Mouse (Mus musculus): ENCODE results near the gene Adamts5. TPM values are rescaled to one million over a fixed set of nuclear protein-coding genes. Genes with fewer than 3 reads are reported as not detected.

Adamts5 gene
- polyA plus RNA-seq, 1 experiment from 2014 or later = 1.9 TPM

DNA sequence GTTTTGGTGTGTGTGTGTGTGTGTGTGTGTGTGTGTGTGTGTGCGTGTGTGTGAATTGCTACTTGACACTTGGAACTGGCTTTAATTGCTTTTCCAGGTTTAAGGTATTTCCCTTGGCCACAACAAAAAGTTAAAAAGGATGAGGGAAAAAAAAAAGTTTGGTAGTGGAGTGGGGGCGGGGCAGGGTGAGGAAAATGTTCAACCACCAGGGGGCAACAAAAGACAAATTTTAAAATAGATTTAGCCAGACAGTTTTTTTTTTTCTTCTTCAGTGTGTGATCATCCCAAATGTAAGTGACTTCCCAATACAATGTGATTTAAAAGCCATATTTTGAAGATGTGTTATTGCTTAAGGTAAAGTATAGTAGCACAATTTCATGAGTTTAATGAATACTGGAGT lies 94.0 kb downstream of the Adamts5 start:
- WGBS = 4% methylated on average over 2 of the region's 2 CpGs
- H3K4me2 ChIP-seq (replicated peaks) = no peak overlapping the region
- no peak for ATAC-seq (replicated peaks)

DNA sequence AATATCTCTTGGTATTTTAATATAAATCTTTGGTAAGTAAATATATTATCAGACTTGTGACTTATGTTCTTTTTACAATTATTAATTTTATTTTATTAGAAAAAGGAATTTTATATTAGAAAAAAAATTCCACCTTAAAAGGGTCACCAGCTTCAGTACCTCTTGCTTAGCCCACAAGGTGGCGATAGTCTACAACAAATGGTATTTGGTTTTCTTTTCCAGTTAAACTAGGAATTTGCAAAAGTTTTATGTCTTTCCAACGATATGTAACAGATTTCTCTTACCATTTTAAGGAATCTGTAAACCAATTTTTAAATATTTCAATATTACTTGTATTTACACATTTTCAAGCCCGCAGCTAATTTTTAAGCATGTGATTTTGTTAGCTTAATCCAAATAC lies 94.6 kb downstream of the Adamts5 start:
- ATAC-seq (replicated peaks) = no peak

More for the DNA sequence above, 94.0 kb downstream of the Adamts5 start:
- no peak overlapping the region for H3K27ac ChIP-seq (replicated peaks)
- H3K9ac ChIP-seq (replicated peaks) = no peak overlapping the region
- H3K4me1 ChIP-seq = peaks cover 35% of the 10 kb centered on the region
- H3K36me3 ChIP-seq = no peaks in the 10 kb centered on the region
- no peak overlapping the region for H3K4me3 ChIP-seq
- H3K9me3 ChIP-seq = no peaks in the 10 kb centered on the region
- H3K27me3 ChIP-seq = no peaks in the 10 kb centered on the region

More for the DNA sequence above, 94.6 kb downstream of the Adamts5 start:
- no peaks in the 10 kb centered on the region for H3K36me3 ChIP-seq
- no peak overlapping the region for H3K27ac ChIP-seq (replicated peaks)
- no peaks in the 10 kb centered on the region for H3K27me3 ChIP-seq
- H3K4me2 ChIP-seq (replicated peaks) = no peak overlapping the region
- no peak overlapping the region for H3K9ac ChIP-seq (replicated peaks)
- H3K4me1 ChIP-seq = peaks cover 40% of the 10 kb centered on the region
- no peaks in the 10 kb centered on the region for H3K9me3 ChIP-seq
- no peak overlapping the region for H3K4me3 ChIP-seq
- WGBS = 15% methylated on average over 3 of the region's 3 CpGs

Other genes starting within 250 kb of the Adamts5 start
- gene Adamts1, start 98.7 kb downstream of the Adamts5 start, polyA plus RNA-seq (2015; fragmentation: Nextera tagmentation; extraction: Ambion mirVana) = 9.6 and 13.0 TPM in 2 replicates

Data from forebrain, embryonic 15.5 days (tissue).